ENCODE assay signal across 10 mouse cellular contexts in the genomic region with DNA sequence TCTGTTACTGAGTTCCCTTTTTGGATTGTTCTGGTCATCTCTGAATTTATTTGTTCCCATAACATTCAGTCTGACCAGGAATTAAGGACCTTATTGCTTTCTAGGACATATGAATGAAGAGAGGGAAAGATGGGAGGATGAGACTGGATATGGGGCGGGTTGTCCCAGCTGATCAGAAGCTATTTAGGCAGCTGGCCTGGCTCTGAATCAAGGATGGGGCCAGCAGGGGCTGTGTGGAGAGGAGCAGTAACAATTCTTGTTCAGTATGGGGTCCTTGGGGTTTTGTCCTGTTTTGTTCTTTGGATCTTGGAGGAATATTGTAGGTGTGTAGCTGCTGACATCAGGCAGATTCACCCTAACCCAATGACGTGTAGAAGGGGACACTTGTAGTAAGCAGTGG. TPM values are rescaled to one million over a fixed set of nuclear protein-coding genes. Genes with fewer than 3 reads are reported as not detected.
DNase-seq lines count a peak whose midpoint lies in the region; ATAC-seq lines count a peak whose summit lies in the region.
"Had no signal": no experiment of that assay in that cellular context is flagged by ENCODE, and none has a peak within 500 bp of the region (broad histone marks: within the 10 kb centered on the region; RNA-seq: fewer than 3 reads in every experiment).

No protein-coding gene starts in this region.

- H3K9me3 ChIP-seq in heart, embryonic 15.5 days (replicated peaks) = no peaks in the 10 kb centered on the region
- H3K9me3 ChIP-seq in embryonic facial prominence, embryonic 10.5 days = no peaks in the 10 kb centered on the region
- H3K9me3 ChIP-seq in embryonic facial prominence, embryonic 15.5 days (replicated peaks) = no peaks in the 10 kb centered on the region
- H3K9me3 ChIP-seq: G1E had no signal

- peak overlapping the region; percentile 18; the same call in 1 of the 2 replicates for H3K27ac ChIP-seq in heart, embryonic 15.5 days
- H3K27ac ChIP-seq in embryonic facial prominence, embryonic 10.5 days (replicated peaks) = no peak overlapping the region
- H3K27ac ChIP-seq in embryonic facial prominence, embryonic 15.5 days (replicated peaks) = no peak overlapping the region
- peak overlapping the region; percentile 46; the same call in 1 of the 2 replicates for H3K27ac ChIP-seq in macrophage

- H3K9ac ChIP-seq in heart, embryonic 15.5 days = peak overlapping the region; percentile 25; the same call in 1 of the 2 replicates
- no peak overlapping the region for H3K9ac ChIP-seq in embryonic facial prominence, embryonic 15.5 days

- no peaks in the 10 kb centered on the region for H3K27me3 ChIP-seq in heart, embryonic 15.5 days
- H3K27me3 ChIP-seq in embryonic facial prominence, embryonic 10.5 days (replicated peaks; ENCODE audit: low read depth, poor library complexity, severe bottlenecking) = peaks cover 13% of the 10 kb centered on the region
- no peaks in the 10 kb centered on the region for H3K27me3 ChIP-seq in embryonic facial prominence, embryonic 15.5 days

- DNase-seq in heart, postnatal 14 days = no peak
- DNase-seq in embryonic facial prominence, embryonic 10.5 days (ENCODE audit: low spot score) = no peak
- DNase-seq in B cell, adult 2 months = no peak
- DNase-seq in spleen, adult 18-20 months = no peak
- DNase-seq: kidney, postnatal 4 days; left cerebral cortex, postnatal 4 days had no signal

- no peak for ATAC-seq in heart, embryonic 15.5 days (replicated peaks; ENCODE audit: insufficient number of reproducible peaks, insufficient read depth, low FRiP score, low read depth)
- ATAC-seq in embryonic facial prominence, embryonic 15.5 days (ENCODE audit: insufficient number of reproducible peaks, low FRiP score, low TSS enrichment, low read depth) = no peak

- peak overlapping the region; percentile 90 for H3K4me3 ChIP-seq in heart, embryonic 15.5 days
- H3K4me3 ChIP-seq in embryonic facial prominence, embryonic 10.5 days = peak overlapping the region; percentile 81; the same call in 1 of the 2 replicates
- peak overlapping the region; percentile 70; the same call in 1 of the 2 replicates for H3K4me3 ChIP-seq in embryonic facial prominence, embryonic 15.5 days (replicated peaks)
- H3K4me3 ChIP-seq in macrophage (ENCODE audit: inconsistent target) = no peak overlapping the region; the same call in 1 of the 2 replicates

- H3K4me1 ChIP-seq in heart, embryonic 15.5 days (replicated peaks) = peaks cover 78% of the 10 kb centered on the region
- H3K4me1 ChIP-seq in embryonic facial prominence, embryonic 10.5 days = peaks cover 58% of the 10 kb centered on the region
- H3K4me1 ChIP-seq in embryonic facial prominence, embryonic 15.5 days = peaks cover 62% of the 10 kb centered on the region

- H3K36me3 ChIP-seq in heart, embryonic 15.5 days = no peaks in the 10 kb centered on the region
- peaks cover 20% of the 10 kb centered on the region for H3K36me3 ChIP-seq in embryonic facial prominence, embryonic 10.5 days (replicated peaks)
- H3K36me3 ChIP-seq in embryonic facial prominence, embryonic 15.5 days = no peaks in the 10 kb centered on the region
- no peaks in the 10 kb centered on the region for H3K36me3 ChIP-seq in macrophage (ENCODE audit: inconsistent target)
- H3K36me3 ChIP-seq: G1E had no signal

- 45% methylated on average over 2 of the region's 2 CpGs for WGBS in heart, embryonic 15.5 days
- WGBS in embryonic facial prominence, embryonic 10.5 days = 88% methylated on average over 2 of the region's 2 CpGs
- 68% methylated on average over 2 of the region's 2 CpGs for WGBS in embryonic facial prominence, embryonic 15.5 days
- WGBS in macrophage (ENCODE audit: missing documents) = 77% methylated on average over 2 of the region's 2 CpGs

- peaks cover 84% of the 10 kb centered on the region for H3K79me2 ChIP-seq in macrophage (ENCODE audit: inconsistent target)

- intact Hi-C loops in heart, postnatal 14 days (cut with DNase I) = no loop called here

- H3K4me2 ChIP-seq in heart, embryonic 15.5 days = peak overlapping the region; percentile 90
- H3K4me2 ChIP-seq in embryonic facial prominence, embryonic 15.5 days (replicated peaks) = peak overlapping the region; percentile 88

RNA-seq across cellular contexts. Expression of gene Eepd1, which starts 3.7 kb away (rescaled TPM):
- 21.4 and 21.5 TPM in 2 replicates for polyA plus RNA-seq in heart, embryonic 15.5 days (2015; fragmentation: Nextera tagmentation; extraction: Ambion mirVana)
- 10 to 100 TPM; 23.2 to 24.0 TPM for total RNA-seq in heart, postnatal 14 days (2021)
- polyA plus RNA-seq in embryonic facial prominence, embryonic 10.5 days (2016; fragmentation: Nextera tagmentation; extraction: Ambion mirVana) = 19.4 and 20.1 TPM in 2 replicates
- polyA plus RNA-seq in embryonic facial prominence, embryonic 15.5 days (2015; fragmentation: Nextera tagmentation; extraction: Ambion mirVana) = 13.5 and 14.1 TPM in 2 replicates
- 100 to 1,000 TPM in 17 of 26 experiments, 10 to 100 TPM in 8, 1 to 10 TPM in 1; 6.3 to 337 (median 134) TPM for total RNA-seq in macrophage (2018; cell fraction: chromatin; rRNA removed)
- 10 to 100 TPM; 18.6 to 53.9 (median 33.0) TPM for total RNA-seq in macrophage (2018; cell fraction: cytosol; rRNA removed)
- total RNA-seq in macrophage (2018; cell fraction: nucleus; rRNA removed) = 100 to 1,000 TPM in 7 of 26 experiments, 10 to 100 TPM in 19; 12.8 to 225 (median 54.1) TPM
- 15.4 to 45.8 TPM (median 36.5 TPM) in 3 replicates for polyA plus RNA-seq in macrophage (2018)
- polyA plus RNA-seq: G1E had no signal

Comparison
In these comparisons a context has a peak if more than half of its experiments do, and no peak if none do; other contexts are left out.
1. H3K27ac ChIP-seq: peak in heart, embryonic 15.5 days (single experiment) and macrophage (single experiment); none in embryonic facial prominence, embryonic 10.5 days (single experiment) and embryonic facial prominence, embryonic 15.5 days (single experiment).